Mouse (Mus musculus): ENCODE results near the gene Map3k6. TPM values are rescaled to one million over a fixed set of nuclear protein-coding genes. Genes with fewer than 3 reads are reported as not detected.

Map3k6 gene
- polyA plus RNA-seq, 1 experiment = 4.0 TPM

GRCm38 (mm10) chr4:133212562-133213267, 27.9 kb upstream of the Map3k6 start:
- peak in 1 of 2 experiments; percentile 86 for DNase-seq (ENCODE audit: extremely low spot score in 1 of 2, low spot score in 1 of 2)

- peak in 1 of 2 experiments; percentile 63 for DNase-seq (ENCODE audit: extremely low spot score in 1 of 2, low spot score in 1 of 2)
Measured at GRCm38 (mm10) chr4:133213268-133213590, 27.4 kb upstream of the Map3k6 start.

- DNase-seq (ENCODE audit: extremely low spot score in 1 of 2, low spot score in 1 of 2) = no peak
Measured at GRCm38 (mm10) chr4:133213661-133214060, 27.0 kb upstream of the Map3k6 start.

GRCm38 (mm10) chr4:133217641-133218040, 23.0 kb upstream of the Map3k6 start:
- DNase-seq (ENCODE audit: extremely low spot score in 1 of 2, low spot score in 1 of 2) = peak in 1 of 2 experiments; percentile 65

GRCm38 (mm10) chr4:133218745-133219144, 21.9 kb upstream of the Map3k6 start:
- DNase-seq (ENCODE audit: extremely low spot score in 1 of 2, low spot score in 1 of 2) = no peak

- no peak for DNase-seq (ENCODE audit: extremely low spot score in 1 of 2, low spot score in 1 of 2)
Measured at GRCm38 (mm10) chr4:133220656-133221055, 20.0 kb upstream of the Map3k6 start.

- DNase-seq (ENCODE audit: extremely low spot score in 1 of 2, low spot score in 1 of 2) = no peak
Measured at GRCm38 (mm10) chr4:133221701-133222100, 18.9 kb upstream of the Map3k6 start.

GRCm38 (mm10) chr4:133223875-133224274, 16.7 kb upstream of the Map3k6 start:
- DNase-seq (ENCODE audit: extremely low spot score in 1 of 2, low spot score in 1 of 2) = no peak

GRCm38 (mm10) chr4:133226073-133226472, 14.5 kb upstream of the Map3k6 start:
- no peak for DNase-seq (ENCODE audit: extremely low spot score in 1 of 2, low spot score in 1 of 2)

- no peak for DNase-seq (ENCODE audit: extremely low spot score in 1 of 2, low spot score in 1 of 2)
Measured at GRCm38 (mm10) chr4:133227636-133228035, 13.0 kb upstream of the Map3k6 start.

- DNase-seq (ENCODE audit: extremely low spot score in 1 of 2, low spot score in 1 of 2) = no peak
Measured at GRCm38 (mm10) chr4:133229582-133229981, 11.0 kb upstream of the Map3k6 start.

- peak in 1 of 2 experiments; percentile 51 for DNase-seq (ENCODE audit: extremely low spot score in 1 of 2, low spot score in 1 of 2)
Measured at GRCm38 (mm10) chr4:133233285-133233976, 7.2 kb upstream of the Map3k6 start.

GRCm38 (mm10) chr4:133234771-133235170, 5.8 kb upstream of the Map3k6 start:
- no peak for DNase-seq (ENCODE audit: extremely low spot score in 1 of 2, low spot score in 1 of 2)

GRCm38 (mm10) chr4:133235415-133235814, 5.2 kb upstream of the Map3k6 start:
- DNase-seq (ENCODE audit: extremely low spot score in 1 of 2, low spot score in 1 of 2) = no peak

- DNase-seq (ENCODE audit: extremely low spot score in 1 of 2, low spot score in 1 of 2) = no peak
Measured at GRCm38 (mm10) chr4:133237911-133238310, 2.7 kb upstream of the Map3k6 start.

- DNase-seq (ENCODE audit: extremely low spot score in 1 of 2, low spot score in 1 of 2) = peak; percentile 61 to 91
Measured at GRCm38 (mm10) chr4:133240934-133241908, 603 bp downstream of the Map3k6 start.

- no peak for DNase-seq (ENCODE audit: extremely low spot score in 1 of 2, low spot score in 1 of 2)
Measured at GRCm38 (mm10) chr4:133241910-133242309, 1.3 kb downstream of the Map3k6 start.

GRCm38 (mm10) chr4:133242710-133243109, 2.1 kb downstream of the Map3k6 start:
- DNase-seq (ENCODE audit: extremely low spot score in 1 of 2, low spot score in 1 of 2) = no peak

GRCm38 (mm10) chr4:133243538-133243937, 2.9 kb downstream of the Map3k6 start:
- DNase-seq (ENCODE audit: extremely low spot score in 1 of 2, low spot score in 1 of 2) = no peak

- no peak for DNase-seq (ENCODE audit: extremely low spot score in 1 of 2, low spot score in 1 of 2)
Measured at GRCm38 (mm10) chr4:133244289-133244688, 3.7 kb downstream of the Map3k6 start.

- no peak for DNase-seq (ENCODE audit: extremely low spot score in 1 of 2, low spot score in 1 of 2)
Measured at GRCm38 (mm10) chr4:133247072-133247471, 6.5 kb downstream of the Map3k6 start.
